Mouse (Mus musculus) G1E (cell line): ENCODE results near the gene Eid2.

Experiments used
- CTCF ChIP-seq: IDR thresholded peaks from 2 replicates; pipeline ENCODE4 v1.5.1; 2012; ENCODE audit warnings: low read depth, low read length, inconsistent platforms, mixed read lengths
- GATA1 ChIP-seq: IDR thresholded peaks from 2 replicates; pipeline ENCODE4 v1.6.1; 2012; ENCODE audit warnings: borderline replicate concordance, low read length, inconsistent platforms, mixed read lengths
- POLR2AphosphoS5 ChIP-seq: IDR thresholded peaks from 2 replicates; pipeline ENCODE4 v1.6.1; 2012; ENCODE audit warnings: low read depth, low read length, inconsistent platforms; ENCODE audit not compliant: insufficient replicate concordance

- no peak for TF ChIP-seq POLR2AphosphoS5
- no peak for TF ChIP-seq GATA1
- TF ChIP-seq CTCF: no peak
These were observed 3.9 kb upstream of the Eid2 start for GRCm38 (mm10) chr7:28263786-28264185.
